Mouse (Mus musculus) forebrain, embryonic 11.5 days (tissue): ENCODE measurements around the gene Sytl3. TPM values are rescaled to one million over a fixed set of nuclear protein-coding genes. Genes with fewer than 3 reads are reported as not detected.
"Not testable (repeated sequence)": the region's sequence is repeated elsewhere in the genome, so short reads cannot be mapped to it uniquely, and the experiment has no call there.

ENCODE experiments used
- ATAC-seq: fragments of 200-750 bp; cut with Nextera tagmentation; replicated peaks from 2 replicates; pipeline ENCODE4 v1.8.0; 2017; ENCODE audit warnings: moderate TSS enrichment; ENCODE audit not compliant: low FRiP score
- DNase-seq: peaks from one replicate; pipeline ENCODE4 v3.0.0-alpha.2; 2017; ENCODE audit warnings: low spot score
- H3K27ac ChIP-seq: fragments of 300-500 bp; sonication (generic); 2 replicates; pipeline ENCODE4 v1.5.1; 2014; ENCODE audit warnings: low read depth, low read length
- H3K27me3 ChIP-seq: fragments of 300-500 bp; sonication (generic); 2 replicates; pipeline ENCODE4 v1.6.1; 2014; ENCODE audit warnings: mild to moderate bottlenecking, low read length, mixed read lengths; ENCODE audit not compliant: control insufficient read depth, insufficient read depth
- H3K36me3 ChIP-seq: fragments of 300-500 bp; sonication (generic); 2 replicates; pipeline ENCODE4 v1.6.1; 2014; ENCODE audit warnings: mild to moderate bottlenecking, low read length, moderate library complexity, mixed read lengths; ENCODE audit not compliant: control insufficient read depth, insufficient read depth
- H3K4me1 ChIP-seq: fragments of 300-500 bp; sonication (generic); replicated peaks from 2 replicates; pipeline ENCODE4 v1.6.1; 2014; ENCODE audit warnings: low read length, mixed read lengths; ENCODE audit not compliant: control insufficient read depth, insufficient read depth
- H3K4me2 ChIP-seq: fragments of 300-500 bp; sonication (generic); 2 replicates; pipeline ENCODE4 v1.6.1; 2014; ENCODE audit warnings: low read depth, mild to moderate bottlenecking, low read length, moderate library complexity, mixed read lengths; ENCODE audit not compliant: severe bottlenecking
- H3K4me3 ChIP-seq: fragments of 300-500 bp; sonication (generic); 2 replicates; pipeline ENCODE4 v1.5.1; 2014; ENCODE audit warnings: low read depth, low read length
- H3K9ac ChIP-seq: fragments of 300-500 bp; sonication (generic); 2 replicates; pipeline ENCODE4 v1.6.1; 2014; ENCODE audit warnings: low read length
- H3K9me3 ChIP-seq: fragments of 300-500 bp; sonication (generic); 2 replicates; pipeline ENCODE4 v1.6.1; 2016; ENCODE audit warnings: low read length, mixed read lengths; ENCODE audit not compliant: control insufficient read depth
- WGBS: fragments of 180-500 bp; shearing (Covaris S2); extraction: QIAGEN DNeasy Blood & Tissue Kit; methylation state at CpG from one replicate; pipeline ENCODE4 v1.1.7; 2014; 5-methylcytosine and 5-hydroxymethylcytosine counted together
- polyA plus RNA-seq: library from polyadenylated mRNA; unstranded; fragments of >200 nt; fragmentation: Nextera tagmentation; extraction: Ambion mirVana; gene quantifications from 2 replicates; pipeline ENCODE4 v1.2.1, GENCODE M21; 2014

The Sytl3 gene
- polyA plus RNA-seq, 1 experiment from 2014 or later, result not detected

DNA sequence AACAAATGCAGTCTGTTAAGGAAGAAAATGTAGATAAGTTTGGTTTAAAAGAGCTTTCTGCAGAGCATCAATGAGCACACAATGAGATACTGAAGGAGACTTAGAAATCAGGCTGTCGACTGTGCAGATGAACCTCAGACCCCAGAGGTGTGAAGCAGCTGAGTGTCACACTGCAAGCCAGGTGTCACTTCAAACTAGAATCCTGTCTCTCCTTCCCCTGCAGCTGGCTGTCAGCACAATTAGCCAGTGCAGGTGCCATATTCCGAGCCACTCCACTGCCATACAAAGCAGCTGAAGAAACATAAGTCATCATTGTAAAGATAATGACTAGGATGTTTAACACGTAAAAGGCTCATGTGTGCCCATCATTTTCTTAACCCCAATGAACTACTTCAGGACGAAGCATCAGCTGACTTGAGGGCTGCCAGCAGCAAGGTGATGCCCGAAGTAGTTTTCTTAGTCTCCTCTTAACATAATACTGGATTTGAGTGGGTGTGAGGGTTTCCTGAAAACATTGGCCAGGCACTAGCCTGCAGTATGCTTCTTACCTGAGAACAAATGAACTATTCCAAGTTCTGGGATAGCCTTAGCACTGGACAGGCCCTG is 5.4 kb upstream of the Sytl3 start:
- not testable (repeated sequence) for H3K36me3 ChIP-seq, H3K4me3 ChIP-seq, H3K9ac ChIP-seq, H3K27ac ChIP-seq, ATAC-seq, H3K4me2 ChIP-seq, H3K9me3 ChIP-seq, H3K4me1 ChIP-seq, H3K27me3 ChIP-seq, DNase-seq
- WGBS, result 94% methylated on average over 4 of the region's 5 CpGs

DNA sequence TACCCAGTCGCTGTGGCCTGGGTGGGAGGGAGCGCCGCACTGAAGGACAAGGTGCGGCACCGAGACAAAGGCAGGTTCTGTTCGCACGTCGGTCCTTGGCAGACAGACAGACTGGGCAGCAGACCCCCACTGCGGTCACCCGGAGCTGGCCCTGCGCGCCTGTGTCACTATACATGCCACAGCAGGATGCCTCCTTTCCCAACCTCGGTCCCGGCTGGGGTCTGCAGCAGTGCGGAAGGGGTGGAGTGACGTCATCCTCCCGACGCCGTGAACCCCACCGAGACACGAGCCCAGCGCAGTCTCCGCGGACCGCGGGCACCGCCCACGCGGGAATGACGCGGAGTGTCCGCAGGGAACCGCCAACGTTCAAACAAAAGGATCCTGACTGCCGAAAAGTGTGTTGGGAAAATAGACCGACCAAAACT is 3.8 kb upstream of the Sytl3 start:
- not testable (repeated sequence) for H3K4me1 ChIP-seq, H3K9me3 ChIP-seq, H3K27me3 ChIP-seq, H3K27ac ChIP-seq, H3K36me3 ChIP-seq
- peak; percentile 92 for ATAC-seq
- Histone ChIP-seq H3K4me2 (peak overlapping the region; percentile 37; the same call in 1 of the 2 replicates), H3K9ac (peak overlapping the region; percentile 58), H3K4me3 (peak overlapping the region; percentile 46)
- peak; percentile 93 for DNase-seq
- under 1% methylated on average over 35 of the region's 36 CpGs for WGBS

DNA sequence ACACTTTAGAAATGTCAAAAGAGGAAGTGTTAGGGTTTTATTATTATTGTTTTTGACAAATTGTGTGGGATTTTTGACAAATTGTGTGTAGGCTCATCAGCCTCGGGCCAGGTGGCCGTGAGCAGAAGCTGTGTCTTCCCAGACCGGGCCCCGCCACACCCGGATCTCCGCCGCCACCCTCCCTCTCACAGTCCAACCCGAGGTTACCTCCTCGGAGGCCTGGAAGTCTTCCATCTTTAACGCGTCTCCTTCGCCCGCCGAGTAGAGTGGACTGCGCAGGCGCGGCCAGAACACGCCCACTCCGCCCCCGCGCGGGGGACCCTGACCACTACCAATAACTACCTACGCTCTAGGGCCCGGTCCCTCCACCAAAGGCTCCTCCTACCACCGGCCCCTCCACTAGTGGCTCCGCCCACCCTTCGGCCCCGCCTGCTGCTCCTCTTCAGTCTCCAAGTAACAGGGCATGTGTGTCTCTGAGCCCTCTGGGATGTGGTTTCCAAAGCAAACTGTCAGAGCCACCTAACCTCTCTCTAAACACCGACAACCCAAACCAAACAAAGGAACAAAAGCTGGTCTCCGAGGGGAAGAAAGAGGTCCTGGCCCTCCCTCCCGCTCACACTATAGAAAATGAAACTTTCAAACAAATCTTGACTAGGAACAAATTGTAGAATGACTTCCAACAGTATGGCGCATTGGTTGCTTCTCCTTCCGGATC is 3.2 kb upstream of the Sytl3 start, which contains the start of gene Dynlt1f:
TSS of gene Dynlt1f (minus strand) at position 334 of the 715 bp plus-strand sequence.
- DNase-seq (peak; percentile 48), ATAC-seq (peak; percentile 97)
- 4% methylated on average over 21 of the region's 33 CpGs for WGBS
- not testable (repeated sequence) for H3K36me3 ChIP-seq, H3K27me3 ChIP-seq, H3K9me3 ChIP-seq, H3K4me1 ChIP-seq, H3K27ac ChIP-seq
- peak within 1 kb of the TSS; percentile 37; the same call in 1 of the 2 replicates for H3K4me2 ChIP-seq
- peak within 1 kb of the TSS; percentile 58 for H3K9ac ChIP-seq
- peak within 1 kb of the TSS; percentile 46 for H3K4me3 ChIP-seq

DNA sequence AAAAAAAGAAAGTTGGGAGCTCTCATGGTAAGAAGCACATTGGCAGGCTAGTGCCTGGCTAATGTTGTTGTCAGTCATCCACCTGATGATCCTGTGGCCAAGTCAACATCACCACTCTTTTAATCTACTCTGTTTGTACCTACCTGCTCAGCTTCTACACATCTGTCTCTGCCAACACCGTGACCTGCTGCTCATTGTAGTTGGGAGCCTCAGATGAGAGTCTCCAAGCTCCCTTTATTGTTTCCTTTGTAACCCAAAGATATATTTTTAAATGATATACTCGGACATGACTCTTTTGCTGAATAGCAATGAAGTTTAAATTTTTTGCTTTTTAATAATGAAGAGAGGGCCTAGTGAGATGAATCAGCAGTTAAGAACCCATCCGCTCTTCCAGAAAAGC is 2.4 kb upstream of the Sytl3 start:
- not testable (repeated sequence) for H3K36me3 ChIP-seq, H3K9ac ChIP-seq, H3K9me3 ChIP-seq, ATAC-seq, H3K4me3 ChIP-seq, H3K4me1 ChIP-seq, H3K27ac ChIP-seq, H3K27me3 ChIP-seq, H3K4me2 ChIP-seq, DNase-seq
- WGBS, result 95% methylated on average over 1 of the region's 3 CpGs

GRCm38 (mm10) chr17:6660589-6660988 is 1.7 kb downstream of the Sytl3 start:
- not testable (repeated sequence) for H3K4me3 ChIP-seq, H3K36me3 ChIP-seq, H3K27me3 ChIP-seq, DNase-seq, H3K4me1 ChIP-seq, H3K9me3 ChIP-seq, H3K9ac ChIP-seq, ATAC-seq, H3K27ac ChIP-seq, H3K4me2 ChIP-seq
- WGBS, result 84% methylated on average over 6 of the region's 6 CpGs

DNA sequence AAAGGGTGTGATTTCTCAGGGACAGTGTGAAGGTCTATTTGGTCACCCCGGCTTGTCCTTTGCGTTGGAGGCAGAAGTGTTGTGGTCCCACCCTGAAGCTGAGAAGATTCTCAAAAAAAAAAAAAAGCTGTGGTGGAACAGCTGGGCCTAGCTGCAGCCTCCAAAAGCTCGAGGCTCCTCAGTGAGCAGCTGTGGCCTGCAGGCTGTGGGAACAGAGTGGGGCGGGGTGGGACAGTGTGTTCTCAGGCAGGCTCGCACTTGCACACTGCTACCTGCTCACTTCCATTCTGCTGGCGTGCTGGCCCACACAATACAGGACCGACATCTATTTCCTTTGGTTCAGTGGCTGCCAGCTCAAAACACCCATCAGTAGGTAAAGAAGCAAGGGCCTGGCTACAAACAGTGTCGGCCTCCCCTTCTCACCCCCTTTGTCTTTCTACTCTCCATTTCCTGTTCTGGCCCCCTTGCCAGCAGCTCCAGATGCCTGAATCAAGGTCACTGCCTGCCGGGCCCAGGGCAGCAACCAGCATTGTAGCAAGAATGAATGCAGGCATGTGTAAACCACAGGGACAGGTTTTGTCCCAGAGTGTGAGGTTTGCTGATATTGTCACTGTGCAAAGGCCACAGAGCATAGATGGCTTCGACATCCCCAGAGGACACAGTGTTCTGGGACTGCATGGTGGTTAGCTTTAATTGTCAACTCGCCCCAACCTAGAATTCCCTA is 2.4 kb downstream of the Sytl3 start:
- H3K27me3 ChIP-seq, H3K27ac ChIP-seq, H3K4me2 ChIP-seq, H3K9ac ChIP-seq, H3K9me3 ChIP-seq, H3K4me1 ChIP-seq, H3K36me3 ChIP-seq, H3K4me3 ChIP-seq: not testable (repeated sequence)
- peak; percentile 18; the same call in 1 of the 2 replicates for ATAC-seq
- WGBS, result 56% methylated on average over 7 of the region's 11 CpGs
- DNase-seq, result peak; percentile 56

- peak; percentile 16 for DNase-seq
- not testable (repeated sequence) for H3K4me2 ChIP-seq, H3K27ac ChIP-seq, H3K4me1 ChIP-seq, H3K9me3 ChIP-seq, H3K9ac ChIP-seq, H3K27me3 ChIP-seq, H3K36me3 ChIP-seq, ATAC-seq, H3K4me3 ChIP-seq
- WGBS, result 50% methylated on average over 3 of the region's 3 CpGs
Observed at GRCm38 (mm10) chr17:6662840-6663239, 3.9 kb downstream of the Sytl3 start.

DNA sequence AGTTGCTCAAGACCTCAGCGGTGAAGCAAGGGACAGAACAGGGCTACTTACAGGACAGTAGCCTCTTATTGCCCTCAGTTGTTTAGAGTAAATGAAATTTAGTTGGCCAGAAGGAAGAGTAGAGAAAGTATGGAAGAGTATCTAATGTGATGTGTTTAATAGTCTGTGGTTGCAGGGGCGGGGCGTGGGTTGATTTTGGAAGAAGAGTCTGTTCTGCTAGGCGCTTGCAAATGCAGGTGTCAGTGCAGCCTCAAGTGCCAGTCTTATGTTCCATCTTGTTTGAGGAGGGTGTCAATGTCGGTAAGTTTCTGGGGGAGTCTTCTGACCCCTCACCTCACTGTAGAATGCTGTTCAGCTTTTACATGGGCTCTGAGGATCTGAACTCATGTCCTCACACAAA is 6.5 kb downstream of the Sytl3 start:
- H3K4me1 ChIP-seq, H3K9ac ChIP-seq, ATAC-seq, H3K36me3 ChIP-seq, H3K27me3 ChIP-seq, H3K4me3 ChIP-seq, H3K9me3 ChIP-seq, H3K27ac ChIP-seq, H3K4me2 ChIP-seq: not testable (repeated sequence)
- DNase-seq, result peak; percentile 22
- 90% methylated on average over 4 of the region's 5 CpGs for whole genome bisulfite sequencing
